Mouse (Mus musculus) pancreas, adult 10 weeks (tissue): ENCODE data around the gene Ypel4. TPM values are rescaled to one million over a fixed set of nuclear protein-coding genes. Genes with fewer than 3 reads are reported as not detected.

Experiments used
- polyA plus RNA-seq: library from polyadenylated mRNA; stranded (reverse); fragments of 350-450 nt; fragmentation: Illumina TruSeq; extraction: RNeasy Lipid Tissue Mini Kit (QIAGEN cat#74804); gene quantifications from one replicate; pipeline ENCODE4 v1.2.3, GENCODE M21; 2015; ENCODE audit warnings: low read depth, low replicate concordance; ENCODE audit not compliant: insufficient read depth

Gene Ypel4
- polyA plus RNA-seq: 2.0 TPM

GRCm38 (mm10) chr2:84733579-84734300 is at the start of gene Ypel4:
TSS of gene Ypel4 (plus strand) at chr2:84734058.

DNA sequence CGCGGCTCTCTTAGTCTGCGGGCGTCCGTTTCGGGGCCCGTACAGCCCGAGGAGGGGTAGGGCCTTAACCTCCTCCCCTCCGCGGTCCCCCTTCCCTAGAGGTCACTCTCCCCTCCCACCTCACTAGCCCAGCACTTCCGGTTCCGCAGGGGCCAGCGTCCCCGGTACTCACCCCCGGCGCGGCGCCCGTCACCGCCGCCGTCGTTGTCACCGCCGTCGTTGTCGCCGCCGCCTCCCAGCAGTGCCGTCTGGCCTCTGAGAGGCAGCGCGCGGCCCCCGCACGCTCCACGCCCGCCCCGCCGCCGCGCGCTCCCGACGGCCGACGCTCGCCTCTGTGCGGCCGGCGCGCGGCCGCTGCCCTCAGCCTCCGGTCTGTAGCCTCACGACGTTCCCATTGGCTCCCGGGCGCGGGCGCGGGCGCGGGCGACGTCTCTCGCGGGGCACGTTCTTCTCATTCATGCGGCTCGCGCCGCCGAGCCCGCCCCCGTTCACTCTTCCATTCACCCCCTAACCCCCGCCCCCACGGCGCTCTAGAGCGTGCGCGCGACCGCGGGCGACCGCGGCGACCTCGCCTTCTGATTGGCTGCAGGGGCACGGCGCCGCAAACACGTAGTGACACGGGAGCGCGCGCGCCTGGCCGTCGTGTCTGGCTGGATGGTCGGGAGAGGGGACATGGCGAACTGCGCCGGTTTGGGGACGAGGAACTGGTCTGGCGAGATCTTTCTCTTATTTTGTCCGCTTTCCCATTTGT is 18.9 kb upstream of the Ypel4 start, which contains the start of gene Zdhhc5:
Gene Zdhhc5, minus strand, starts transcription at position 370 of the 751 bp plus-strand sequence.

DNA sequence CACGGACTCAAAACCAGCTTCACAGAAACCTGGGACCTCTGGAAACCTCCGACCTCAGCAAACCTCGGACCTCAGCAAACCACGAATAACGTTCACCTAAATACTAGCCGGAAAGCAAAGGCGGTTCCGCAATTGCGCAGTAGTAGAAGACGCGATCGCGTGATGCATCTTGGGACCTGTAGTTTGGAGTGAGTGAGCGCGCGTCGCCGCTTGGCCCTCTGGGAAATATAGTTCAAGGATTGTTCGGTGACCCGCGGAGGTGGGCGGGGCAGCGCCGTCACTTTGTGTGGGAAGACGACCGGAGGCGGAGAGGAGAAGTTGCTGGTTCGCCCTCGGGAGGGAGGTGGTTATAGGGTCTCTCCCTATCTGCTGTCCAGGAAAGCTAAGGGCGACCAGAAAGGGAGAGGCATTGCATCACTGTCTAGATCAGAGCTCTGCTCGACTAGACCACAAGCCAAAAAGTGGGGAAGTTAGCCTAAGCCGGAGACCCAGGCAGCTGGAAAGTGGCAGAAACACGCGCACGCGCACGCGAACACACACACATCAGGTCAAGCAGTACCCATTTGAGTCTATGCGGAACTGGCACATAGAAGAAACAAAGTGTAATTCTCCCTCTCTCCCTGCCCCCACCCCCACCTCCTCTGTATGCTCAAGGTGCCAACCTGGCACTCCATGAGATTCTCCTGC is 6.5 kb upstream of the Ypel4 start, which contains the start of gene Clp1:
Gene Clp1, minus strand, starts transcription at position 179 of the 687 bp plus-strand sequence.

GRCm38 (mm10) chr2:84743561-84743960 is 9.7 kb downstream of the Ypel4 start, which contains the start of gene Gm19426:
TSS of gene Gm19426 (minus strand) at chr2:84743655.

GRCm38 (mm10) chr2:84775241-84775640 is 41.4 kb downstream of the Ypel4 start, which contains the start of gene Serping1:
TSS of gene Serping1 (minus strand) at chr2:84775444.

Other genes starting within 250 kb of the Ypel4 start
- gene Ctnnd1, start 83.3 kb upstream of the Ypel4 start, polyA plus RNA-seq: 18.0 TPM
- gene Btbd18, start 75.0 kb upstream of the Ypel4 start, polyA plus RNA-seq: not detected
- 5.8 TPM for gene Selenoh, start 63.3 kb upstream of the Ypel4 start, polyA plus RNA-seq
- gene Gm28635, start 56.0 kb upstream of the Ypel4 start, polyA plus RNA-seq: not detected
- 5.5 TPM for gene Med19, start 55.7 kb upstream of the Ypel4 start, polyA plus RNA-seq
- gene Tmx2, start 54.9 kb upstream of the Ypel4 start, polyA plus RNA-seq: 10.3 TPM
- 6.6 TPM for gene Zdhhc5, start 18.9 kb upstream of the Ypel4 start, polyA plus RNA-seq
- 3.8 TPM for gene Clp1, start 6.7 kb upstream of the Ypel4 start, polyA plus RNA-seq
- gene Gm19426, start 9.6 kb downstream of the Ypel4 start, polyA plus RNA-seq: not detected
- 120 TPM for gene Serping1, start 41.4 kb downstream of the Ypel4 start, polyA plus RNA-seq
- 13.6 TPM for gene Ube2l6, start 64.8 kb downstream of the Ypel4 start, polyA plus RNA-seq
- not detected for gene Smtnl1, start 88.6 kb downstream of the Ypel4 start, polyA plus RNA-seq
- 9.3 TPM for gene Timm10, start 92.9 kb downstream of the Ypel4 start, polyA plus RNA-seq
- gene Slc43a1, start 104.8 kb downstream of the Ypel4 start, polyA plus RNA-seq: 2.1 TPM
- gene Rtn4rl2, start 152.7 kb downstream of the Ypel4 start, polyA plus RNA-seq: 1.6 TPM
- gene Slc43a3, start 202.5 kb downstream of the Ypel4 start, polyA plus RNA-seq: 43.6 TPM
- not detected for gene Prg2, start 246.4 kb downstream of the Ypel4 start, polyA plus RNA-seq